Mouse (Mus musculus) embryonic facial prominence, embryonic 14.5 days (tissue): ENCODE results near the gene Kin. TPM values are rescaled to one million over a fixed set of nuclear protein-coding genes. Genes with fewer than 3 reads are reported as not detected.

Experiments used
- ATAC-seq: fragments of 200-750 bp; cut with Nextera tagmentation; 2 replicates; pipeline ENCODE4 v1.8.0; 2017; ENCODE audit warnings: low read depth, moderate number of reproducible peaks, moderate TSS enrichment
- DNase-seq: peaks from one replicate; pipeline ENCODE4 v3.0.0-alpha.2; 2015; ENCODE audit warnings: low spot score
- H3K27ac ChIP-seq: fragments of 300-500 bp; sonication (generic); replicated peaks from 2 replicates; pipeline ENCODE4 v1.5.1; 2014; ENCODE audit warnings: low read depth, mild to moderate bottlenecking, low read length, moderate library complexity
- H3K27me3 ChIP-seq: fragments of 300-500 bp; sonication (generic); replicated peaks from 2 replicates; pipeline ENCODE4 v1.6.1; 2014; ENCODE audit warnings: low read length; ENCODE audit not compliant: control insufficient read depth, insufficient read depth
- H3K36me3 ChIP-seq: fragments of 300-500 bp; sonication (generic); 2 replicates; pipeline ENCODE4 v1.6.1; 2014; ENCODE audit warnings: low read length, mixed read lengths; ENCODE audit not compliant: control insufficient read depth, insufficient read depth
- H3K4me1 ChIP-seq: fragments of 300-500 bp; sonication (generic); 2 replicates; pipeline ENCODE4 v1.6.1; 2014; ENCODE audit warnings: antibody characterized with exemption, low read length; ENCODE audit not compliant: control insufficient read depth, insufficient read depth
- H3K4me2 ChIP-seq: fragments of 300-500 bp; sonication (generic); 2 replicates; pipeline ENCODE4 v1.6.1; 2014; ENCODE audit warnings: low read depth, mild to moderate bottlenecking, low read length, moderate library complexity, mixed read lengths
- H3K4me3 ChIP-seq: fragments of 300-500 bp; sonication (generic); 2 replicates; pipeline ENCODE4 v1.5.1; 2014; ENCODE audit warnings: low read depth, mild to moderate bottlenecking, low read length
- H3K9ac ChIP-seq: fragments of 300-500 bp; sonication (generic); 2 replicates; pipeline ENCODE4 v1.6.1; 2014; ENCODE audit warnings: low read depth, mild to moderate bottlenecking, low read length, moderate library complexity, mixed read lengths
- H3K9me3 ChIP-seq: fragments of 300-500 bp; sonication (generic); 2 replicates; pipeline ENCODE4 v1.6.1; 2016; ENCODE audit warnings: low read length; ENCODE audit not compliant: control insufficient read depth
- WGBS: fragments of 180-500 bp; shearing (Covaris S2); extraction: QIAGEN DNeasy Blood & Tissue Kit; methylation state at CpG from one replicate; pipeline ENCODE4 v1.1.7; 2014; 5-methylcytosine and 5-hydroxymethylcytosine counted together
- polyA plus RNA-seq: library from polyadenylated mRNA; unstranded; fragments of >200 nt; fragmentation: Nextera tagmentation; extraction: Ambion mirVana; gene quantifications from 2 replicates; pipeline ENCODE4 v1.2.1, GENCODE M21; 2014

Kin gene
- polyA plus RNA-seq, result 22.7 and 24.3 TPM in 2 replicates

DNA sequence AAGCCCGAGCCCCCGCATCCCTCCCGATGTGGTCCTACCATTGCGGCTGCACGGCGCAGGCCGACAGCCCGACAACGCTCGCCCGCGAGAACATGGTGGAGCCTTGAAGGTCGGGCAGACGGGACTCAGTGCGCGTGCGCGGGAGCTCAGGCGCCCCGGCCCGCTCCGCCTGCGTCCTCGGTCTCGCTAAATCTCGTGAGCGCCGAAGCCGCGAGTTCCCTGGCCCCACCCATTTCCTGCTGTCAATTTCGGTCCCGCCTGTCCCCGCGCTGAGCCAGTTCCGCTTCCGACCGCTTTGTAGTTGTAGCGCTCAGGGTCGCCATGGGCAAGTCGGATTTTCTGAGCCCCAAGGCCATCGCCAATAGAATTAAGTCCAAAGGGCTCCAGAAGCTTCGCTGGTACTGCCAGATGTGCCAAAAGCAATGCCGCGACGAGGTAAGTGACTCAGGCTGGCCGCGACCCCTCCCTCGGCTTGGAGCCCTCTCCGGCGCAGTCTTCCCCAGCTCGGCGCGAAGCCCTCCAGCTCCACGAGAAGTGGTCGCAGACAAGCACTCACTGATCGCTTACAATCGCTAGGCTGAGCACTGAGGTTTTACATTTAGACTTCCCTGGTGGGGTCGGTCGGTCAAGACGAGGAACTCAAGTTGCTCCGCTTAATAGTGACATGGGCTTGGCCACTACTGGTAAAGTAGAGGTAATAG lies at the start of gene Kin, which contains the start of gene Atp5c1:
Gene Kin (plus strand): TSS at position 284 of the 701 bp plus-strand sequence.
Gene Atp5c1 (minus strand): TSS at position 201 of the 701 bp plus-strand sequence.
- ATAC-seq (peak; percentile 97), DNase-seq (peak; percentile 98)
- no peaks in the 10 kb centered on the region for H3K27me3 ChIP-seq
- under 1% methylated on average over 52 of the region's 61 CpGs for WGBS
- H3K27ac ChIP-seq, result peak within 1 kb of the TSS; percentile 91
- 0 out of 2 replicates have a peak, but pooled peaks cover 14% of the 10 kb centered on the region for H3K36me3 ChIP-seq
- H3K4me1 ChIP-seq, result peaks cover 29% of the 10 kb centered on the region
- H3K4me2 ChIP-seq, result peak within 1 kb of the TSS; percentile 82
- peak within 1 kb of the TSS; percentile 99 for H3K9ac ChIP-seq
- H3K9me3 ChIP-seq, result no peaks in the 10 kb centered on the region
- H3K4me3 ChIP-seq, result peak within 1 kb of the TSS; percentile 99

DNA sequence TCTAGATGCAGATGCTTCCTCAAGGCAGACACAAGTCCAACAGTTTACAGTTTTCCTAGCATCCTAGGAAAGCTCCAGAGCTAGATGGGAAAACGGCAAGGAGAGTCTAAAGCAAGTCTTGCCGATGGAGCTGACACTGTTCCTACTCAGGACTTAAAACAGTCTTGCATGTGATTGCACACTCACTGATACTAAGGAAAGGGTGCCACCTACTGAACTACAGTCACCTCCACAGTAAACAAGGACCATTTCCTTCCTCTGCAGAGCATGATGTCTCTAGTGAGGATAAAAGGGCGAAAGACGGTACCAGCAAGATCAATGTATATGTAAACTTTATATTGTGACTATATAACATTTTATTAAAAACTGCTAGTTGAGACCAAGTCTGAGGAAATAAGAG lies 46.7 kb upstream of the Kin start:
- no peaks in the 10 kb centered on the region for H3K9me3 ChIP-seq
- 64% methylated on average over 4 of the region's 4 CpGs for WGBS
- no peak for DNase-seq
- no peak overlapping the region for H3K4me2 ChIP-seq
- 0 out of 2 replicates have a peak, but pooled peaks cover 3% of the 10 kb centered on the region for H3K36me3 ChIP-seq
- no peaks in the 10 kb centered on the region for H3K27me3 ChIP-seq
- peaks cover 4% of the 10 kb centered on the region; the same call in 1 of the 2 replicates for H3K4me1 ChIP-seq
- no peak for ATAC-seq
- no peak overlapping the region for H3K27ac ChIP-seq
- H3K4me3 ChIP-seq, result no peak overlapping the region
- 0 out of 2 replicates have a peak overlapping the region, but pooled peaks have one; percentile 19 for H3K9ac ChIP-seq

DNA sequence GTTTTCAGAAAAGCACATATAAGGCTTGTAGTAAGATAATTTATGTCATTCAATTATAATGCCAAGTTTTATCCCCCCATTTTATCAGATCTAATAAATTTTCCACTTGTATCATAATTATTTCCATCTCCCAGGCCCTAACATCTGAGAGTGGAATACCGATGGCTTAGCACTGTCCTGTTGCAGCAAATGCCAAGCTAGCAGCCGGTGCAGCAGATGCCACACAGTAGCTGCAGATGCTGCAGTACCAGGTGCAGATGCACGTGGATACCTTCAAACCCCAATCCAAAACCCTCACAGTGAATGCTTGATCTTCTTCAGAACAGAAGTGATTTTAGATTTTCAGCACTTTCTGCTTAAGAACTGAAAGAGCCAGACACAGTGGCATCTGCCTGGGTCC lies 45.4 kb upstream of the Kin start:
- Histone ChIP-seq H3K4me1 (0 out of 2 replicates have a peak, but pooled peaks cover under 1% of the 10 kb centered on the region), H3K27ac (no peak overlapping the region), H3K9ac (no peak overlapping the region), H3K36me3 (0 out of 2 replicates have a peak, but pooled peaks cover 3% of the 10 kb centered on the region), H3K27me3 (no peaks in the 10 kb centered on the region), H3K4me3 (no peak overlapping the region), H3K4me2 (no peak overlapping the region), H3K9me3 (no peaks in the 10 kb centered on the region)
- no peak for ATAC-seq
- WGBS, result 73% methylated on average over 3 of the region's 3 CpGs
- no peak for DNase-seq

DNA sequence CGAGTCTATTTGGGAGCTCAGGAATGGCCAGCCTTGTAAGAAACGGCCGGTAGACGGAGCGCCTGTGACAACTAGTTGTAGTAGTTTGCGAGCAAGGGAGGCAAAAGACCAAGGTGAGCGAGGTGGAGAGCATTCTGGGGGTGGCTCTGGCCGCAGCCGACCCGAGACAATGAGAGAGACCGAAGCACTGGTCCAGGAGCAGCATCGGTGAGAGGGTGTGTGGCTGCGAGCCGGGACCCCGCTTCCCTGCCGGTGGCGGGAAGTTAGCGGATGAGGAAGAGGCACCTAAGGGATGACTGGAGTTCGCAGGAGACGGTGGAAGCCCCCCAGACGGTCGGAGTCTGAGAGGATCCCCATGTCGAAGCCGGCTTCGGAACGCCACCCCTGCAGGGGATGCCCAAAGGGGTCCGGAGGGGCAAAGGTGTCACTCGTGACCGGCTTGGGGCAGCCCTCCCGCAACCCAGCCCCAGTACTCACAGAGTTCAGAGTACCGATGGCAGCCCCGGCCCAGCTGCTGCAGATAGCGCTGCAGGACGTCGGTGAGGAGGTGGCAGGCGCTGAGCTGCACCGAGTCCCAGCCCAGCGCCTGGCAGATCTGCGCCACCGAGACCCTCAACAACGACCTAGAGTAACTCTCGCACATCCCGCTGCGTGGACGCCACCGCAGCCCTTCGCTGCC lies 32.5 kb upstream of the Kin start:
- Histone ChIP-seq H3K4me2 (peak overlapping the region; percentile 75), H3K9me3 (no peaks in the 10 kb centered on the region), H3K36me3 (no peaks in the 10 kb centered on the region), H3K4me3 (peak overlapping the region; percentile 83), H3K27ac (peak overlapping the region; percentile 22; the same call in 1 of the 2 replicates), H3K9ac (peak overlapping the region; percentile 80), H3K4me1 (0 out of 2 replicates have a peak, but pooled peaks cover 9% of the 10 kb centered on the region), H3K27me3 (no peaks in the 10 kb centered on the region)
- peak; percentile 58 for DNase-seq
- WGBS, result under 1% methylated on average over 30 of the region's 47 CpGs
- ATAC-seq, result peak; percentile 58

DNA sequence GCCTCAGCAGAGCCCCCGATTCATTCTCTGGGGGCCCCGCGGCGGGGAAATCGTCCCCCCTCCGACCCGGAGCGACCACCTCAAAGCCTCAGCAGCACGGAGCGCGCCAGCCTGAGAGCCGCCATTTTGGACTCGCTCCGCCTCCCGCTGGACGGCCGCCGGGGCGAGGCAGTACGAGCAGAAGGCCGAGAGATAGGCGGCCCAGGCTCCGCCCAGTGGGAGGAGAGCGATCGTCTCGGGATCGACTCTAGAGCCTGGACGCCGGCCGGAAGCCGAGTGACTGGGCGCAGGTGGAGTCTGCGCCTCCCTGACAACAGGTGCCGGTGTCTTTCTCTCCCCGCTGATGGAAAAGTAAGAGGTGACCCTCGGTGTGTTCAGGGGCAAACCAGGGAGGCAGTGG lies 31.9 kb upstream of the Kin start, which contains the start of gene Taf3:
Gene Taf3 (minus strand): TSS at position 136 of the 400 bp plus-strand sequence.
- under 1% methylated on average over 27 of the region's 36 CpGs for WGBS
- peak within 1 kb of the TSS; percentile 22; the same call in 1 of the 2 replicates for H3K27ac ChIP-seq

DNA sequence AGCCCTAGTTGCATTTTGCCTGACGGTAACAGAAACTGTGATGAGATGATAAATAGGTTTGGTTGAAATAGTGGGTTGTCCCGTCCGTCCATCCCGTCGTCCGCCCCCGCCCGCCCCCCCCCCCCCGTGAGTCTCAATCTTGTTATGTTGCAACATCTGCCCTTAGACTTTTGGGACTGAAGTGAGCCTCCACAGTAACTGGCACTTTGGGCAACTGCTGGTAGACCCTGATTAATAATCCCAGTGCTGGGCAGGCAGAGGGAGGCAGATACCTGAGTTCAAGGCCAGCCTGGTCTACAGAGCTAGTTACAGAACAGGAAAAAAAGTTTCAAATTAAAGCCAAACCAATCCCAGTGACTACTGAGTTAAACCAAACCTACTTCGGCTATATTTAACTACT lies 30.9 kb upstream of the Kin start:
- ATAC-seq (no peak), DNase-seq (no peak)
- peak overlapping the region; percentile 65 for H3K4me2 ChIP-seq
- H3K4me1 ChIP-seq, result 0 out of 2 replicates have a peak, but pooled peaks cover 9% of the 10 kb centered on the region
- no peak overlapping the region for H3K27ac ChIP-seq
- peak overlapping the region; percentile 83 for H3K4me3 ChIP-seq
- no peaks in the 10 kb centered on the region for H3K9me3 ChIP-seq
- peaks cover 7% of the 10 kb centered on the region for H3K36me3 ChIP-seq
- peak overlapping the region; percentile 47; the same call in 1 of the 2 replicates for H3K9ac ChIP-seq
- no peaks in the 10 kb centered on the region for H3K27me3 ChIP-seq
- 19% methylated on average over 10 of the region's 10 CpGs for WGBS

More for the DNA sequence above, 31.9 kb upstream of the Kin start, which contains the start of gene Taf3:
- no peaks in the 10 kb centered on the region for H3K9me3 ChIP-seq
- DNase-seq (peak; percentile 97), ATAC-seq (peak; percentile 97)
- H3K4me3 ChIP-seq, result peak within 1 kb of the TSS; percentile 83
- H3K4me2 ChIP-seq, result peak within 1 kb of the TSS; percentile 75
- no peaks in the 10 kb centered on the region for H3K27me3 ChIP-seq
- H3K4me1 ChIP-seq, result 0 out of 2 replicates have a peak, but pooled peaks cover 9% of the 10 kb centered on the region
- H3K36me3 ChIP-seq, result no peaks in the 10 kb centered on the region
- H3K9ac ChIP-seq, result peak within 1 kb of the TSS; percentile 80

DNA sequence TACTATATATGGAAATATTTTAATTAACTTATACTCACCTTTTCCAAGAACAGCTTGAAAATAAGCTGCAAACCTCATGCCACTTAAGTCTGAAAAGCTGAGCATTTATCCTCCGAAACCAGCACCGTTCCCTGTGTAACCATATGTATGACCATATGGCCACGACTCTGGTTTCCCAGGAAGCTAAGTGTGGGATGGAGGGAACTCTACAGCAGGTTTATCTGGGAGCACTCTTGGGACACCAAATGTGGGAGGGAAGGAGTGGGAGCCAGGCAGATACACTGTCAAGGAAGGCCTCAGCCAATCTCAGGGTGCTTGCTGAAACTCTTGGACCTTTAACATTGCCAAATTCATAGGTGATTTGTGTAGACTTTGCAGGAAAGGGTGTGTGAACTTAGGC lies 29.5 kb upstream of the Kin start:
- Histone ChIP-seq H3K36me3 (peaks cover 21% of the 10 kb centered on the region), H3K9ac (no peak overlapping the region), H3K27ac (no peak overlapping the region), H3K27me3 (no peaks in the 10 kb centered on the region), H3K4me1 (0 out of 2 replicates have a peak, but pooled peaks cover 9% of the 10 kb centered on the region), H3K4me3 (no peak overlapping the region), H3K4me2 (no peak overlapping the region), H3K9me3 (no peaks in the 10 kb centered on the region)
- 90% methylated on average over 3 of the region's 3 CpGs for WGBS
- DNase-seq (no peak), ATAC-seq (no peak)

DNA sequence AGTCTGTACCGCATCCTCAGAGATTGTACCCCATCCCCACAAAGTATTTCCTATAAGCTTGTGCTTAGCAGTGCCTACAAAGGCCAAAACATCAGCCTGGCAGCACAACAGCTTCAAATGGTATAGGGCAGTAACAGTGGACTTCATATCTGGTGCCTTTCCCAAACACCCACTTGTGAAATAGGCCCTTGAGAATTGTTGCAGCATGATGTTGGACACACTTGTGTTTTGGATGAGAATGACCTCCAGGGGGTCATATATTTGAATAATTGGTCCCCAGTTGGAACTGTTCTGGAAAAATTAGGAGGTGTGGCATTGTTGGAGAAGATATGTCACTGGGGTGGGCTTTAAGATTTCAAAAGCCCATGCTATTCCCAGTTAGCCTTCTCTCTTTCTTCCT lies 28.4 kb upstream of the Kin start:
- Histone ChIP-seq H3K9me3 (no peaks in the 10 kb centered on the region), H3K4me2 (no peak overlapping the region), H3K9ac (no peak overlapping the region), H3K27me3 (no peaks in the 10 kb centered on the region), H3K27ac (no peak overlapping the region), H3K4me1 (0 out of 2 replicates have a peak, but pooled peaks cover 9% of the 10 kb centered on the region), H3K4me3 (no peak overlapping the region), H3K36me3 (peaks cover 30% of the 10 kb centered on the region)
- no peak for ATAC-seq
- DNase-seq, result no peak
- 93% methylated on average over 1 of the region's 1 CpGs for WGBS
